Mouse (Mus musculus): ENCODE measurements at regions not wholly inside any gene's neighbourhood (a gene's known extent, or its start where the extent isn't known, plus 50 kb on each side); places are given as distances from the start of the nearest gene placed in this dataset.

DNA sequence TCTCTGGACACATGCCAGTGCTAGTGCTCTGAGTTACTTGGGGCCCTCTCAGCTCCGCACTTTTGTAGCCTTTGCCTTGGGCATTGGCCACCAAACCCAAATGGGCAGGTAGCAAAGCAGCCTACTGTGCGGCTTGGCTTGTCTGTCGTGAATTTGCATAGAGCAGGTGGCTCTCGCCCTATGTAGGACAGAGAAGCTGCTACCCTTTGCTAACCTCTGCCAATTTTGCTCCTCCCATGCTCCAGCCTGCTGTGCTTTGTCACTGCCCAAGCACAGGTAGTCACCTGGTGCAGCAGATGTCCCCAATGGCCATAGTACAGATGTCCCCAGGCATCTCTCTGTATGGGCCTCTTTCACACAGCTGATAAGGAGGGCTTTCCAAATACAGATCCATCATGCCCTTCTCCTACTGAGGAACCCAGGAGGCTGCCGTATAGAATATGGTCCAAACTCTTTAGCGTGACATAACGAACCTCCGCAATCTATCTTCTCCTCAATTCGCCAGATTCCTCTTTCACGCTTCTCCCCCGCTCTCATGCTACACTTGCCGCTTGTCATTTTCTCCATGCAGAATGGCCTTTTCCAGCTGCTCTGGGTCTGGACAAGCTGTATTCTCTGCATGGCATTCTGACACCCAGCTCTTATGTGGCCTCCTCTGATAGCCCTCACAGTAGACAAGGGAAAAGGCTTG, 143.7 kb upstream of the Snx19 start:
- TF ChIP-seq POLR2A (IDR thresholded peaks at IDR 0.05; ENCODE audit: low read depth, low read length): no peak
- no peak for TF ChIP-seq CTCF (conservative IDR thresholded peaks at IDR 0.05; ENCODE audit: insufficient read depth, insufficient read length, low read depth, low read length)

Data from kidney, adult 2 months (tissue).